Mouse (Mus musculus): ENCODE data around the gene Prkch. TPM values are rescaled to one million over a fixed set of nuclear protein-coding genes. Genes with fewer than 3 reads are reported as not detected.
A peak's percentile ranks its signal among the peaks of the same experiment; 100 is the strongest.

Prkch gene
- polyA plus RNA-seq, 1 experiment from 2014 or later = 5.6 TPM

- no peak overlapping the region for H3K4me2 ChIP-seq
- H3K4me3 ChIP-seq = no peak overlapping the region
- no peak; the same call in 1 of the 2 replicates for ATAC-seq (ENCODE audit: low FRiP score)
- H3K9me3 ChIP-seq = no peaks in the 10 kb centered on the region
- WGBS = 42% methylated on average over 6 of the region's 6 CpGs
- H3K4me1 ChIP-seq (replicated peaks) = peaks cover 21% of the 10 kb centered on the region; the same call in 1 of the 2 replicates
- H3K27ac ChIP-seq = no peak overlapping the region
- peaks cover 8% of the 10 kb centered on the region for H3K27me3 ChIP-seq
- H3K9ac ChIP-seq = 0 out of 2 replicates have a peak overlapping the region, but pooled peaks have one; percentile 8
- H3K36me3 ChIP-seq = no peaks in the 10 kb centered on the region
Measured at GRCm38 (mm10) chr12:73712122-73712521, 127.5 kb downstream of the Prkch start.

- no peak overlapping the region for H3K4me2 ChIP-seq
- peaks cover 14% of the 10 kb centered on the region for H3K27me3 ChIP-seq
- 91% methylated on average over 5 of the region's 5 CpGs for WGBS
- ATAC-seq (ENCODE audit: low FRiP score) = no peak
- H3K27ac ChIP-seq = no peak overlapping the region
- H3K9me3 ChIP-seq = no peaks in the 10 kb centered on the region
- H3K4me1 ChIP-seq (replicated peaks) = peaks cover 17% of the 10 kb centered on the region; the same call in 1 of the 2 replicates
- H3K4me3 ChIP-seq = no peak overlapping the region
- H3K36me3 ChIP-seq = no peaks in the 10 kb centered on the region
- no peak overlapping the region for H3K9ac ChIP-seq
Measured at GRCm38 (mm10) chr12:73714589-73714988, 130.0 kb downstream of the Prkch start.

- WGBS = 92% methylated on average over 2 of the region's 2 CpGs
- peak overlapping the region; percentile 61 for H3K27ac ChIP-seq
- no peak for ATAC-seq (ENCODE audit: low FRiP score)
Measured at GRCm38 (mm10) chr12:73715331-73715730, 130.7 kb downstream of the Prkch start.

GRCm38 (mm10) chr12:73715954-73716731 lies 131.5 kb downstream of the Prkch start:
- 66% methylated on average over 21 of the region's 21 CpGs for WGBS
- H3K4me2 ChIP-seq = no peak overlapping the region
- H3K4me3 ChIP-seq = no peak overlapping the region
- H3K27ac ChIP-seq = peak overlapping the region; percentile 61
- no peak overlapping the region for H3K9ac ChIP-seq
- peak; percentile 57; the same call in 1 of the 2 replicates for ATAC-seq (ENCODE audit: low FRiP score)
- 0 out of 2 replicates have a peak, but pooled peaks cover 13% of the 10 kb centered on the region for H3K27me3 ChIP-seq
- H3K9me3 ChIP-seq = no peaks in the 10 kb centered on the region
- peaks cover 17% of the 10 kb centered on the region; the same call in 1 of the 2 replicates for H3K4me1 ChIP-seq (replicated peaks)
- no peaks in the 10 kb centered on the region for H3K36me3 ChIP-seq

More at GRCm38 (mm10) chr12:73715331-73715730, 130.7 kb downstream of the Prkch start:
- Histone ChIP-seq H3K36me3 (no peaks in the 10 kb centered on the region), H3K9ac (no peak overlapping the region), H3K9me3 (no peaks in the 10 kb centered on the region), H3K4me3 (no peak overlapping the region), H3K4me2 (no peak overlapping the region), H3K27me3 (0 out of 2 replicates have a peak, but pooled peaks cover 7% of the 10 kb centered on the region), H3K4me1 (replicated peaks) (peaks cover 17% of the 10 kb centered on the region; the same call in 1 of the 2 replicates)

GRCm38 (mm10) chr12:73718036-73718435 lies 133.4 kb downstream of the Prkch start:
- ATAC-seq (ENCODE audit: low FRiP score) = no peak
- peaks cover 8% of the 10 kb centered on the region; the same call in 1 of the 2 replicates for H3K4me1 ChIP-seq (replicated peaks)
- no peaks in the 10 kb centered on the region for H3K36me3 ChIP-seq
- no peak overlapping the region for H3K4me3 ChIP-seq
- 90% methylated on average over 10 of the region's 10 CpGs for WGBS
- H3K9me3 ChIP-seq = no peaks in the 10 kb centered on the region
- H3K27ac ChIP-seq = no peak overlapping the region
- H3K9ac ChIP-seq = no peak overlapping the region
- no peak overlapping the region for H3K4me2 ChIP-seq
- H3K27me3 ChIP-seq = peaks cover 24% of the 10 kb centered on the region

- H3K27me3 ChIP-seq = peaks cover 37% of the 10 kb centered on the region
- no peak overlapping the region for H3K9ac ChIP-seq
- peaks cover 7% of the 10 kb centered on the region for H3K9me3 ChIP-seq
- no peak overlapping the region for H3K4me2 ChIP-seq
- no peak overlapping the region for H3K27ac ChIP-seq
- H3K36me3 ChIP-seq = no peaks in the 10 kb centered on the region
- peaks cover 8% of the 10 kb centered on the region; the same call in 1 of the 2 replicates for H3K4me1 ChIP-seq (replicated peaks)
- H3K4me3 ChIP-seq = no peak overlapping the region
- ATAC-seq (ENCODE audit: low FRiP score) = no peak
Measured at GRCm38 (mm10) chr12:73719816-73720215, 135.2 kb downstream of the Prkch start.

- H3K4me3 ChIP-seq = no peak overlapping the region
- 93% methylated on average over 2 of the region's 2 CpGs for WGBS
- no peak overlapping the region for H3K27ac ChIP-seq
- peaks cover 13% of the 10 kb centered on the region for H3K9me3 ChIP-seq
- H3K27me3 ChIP-seq = peaks cover 44% of the 10 kb centered on the region
- no peak for ATAC-seq (ENCODE audit: low FRiP score)
- H3K9ac ChIP-seq = no peak overlapping the region
- H3K36me3 ChIP-seq = no peaks in the 10 kb centered on the region
- H3K4me2 ChIP-seq = no peak overlapping the region
- H3K4me1 ChIP-seq (replicated peaks) = peaks cover 5% of the 10 kb centered on the region; the same call in 1 of the 2 replicates
Measured at GRCm38 (mm10) chr12:73720466-73720865, 135.9 kb downstream of the Prkch start.

- Histone ChIP-seq H3K9me3 (peaks cover 13% of the 10 kb centered on the region), H3K4me2 (no peak overlapping the region), H3K36me3 (no peaks in the 10 kb centered on the region), H3K27ac (no peak overlapping the region), H3K4me1 (replicated peaks) (no peaks in the 10 kb centered on the region), H3K9ac (no peak overlapping the region), H3K27me3 (peaks cover 60% of the 10 kb centered on the region), H3K4me3 (no peak overlapping the region)
- no peak for ATAC-seq (ENCODE audit: low FRiP score)
- WGBS = 82% methylated on average over 3 of the region's 3 CpGs
Measured at GRCm38 (mm10) chr12:73722060-73722459, 137.5 kb downstream of the Prkch start.

- WGBS = 76% methylated on average over 4 of the region's 4 CpGs
- no peak overlapping the region for H3K27ac ChIP-seq
- H3K4me2 ChIP-seq = no peak overlapping the region
- H3K4me1 ChIP-seq (replicated peaks) = no peaks in the 10 kb centered on the region
- peaks cover 69% of the 10 kb centered on the region for H3K27me3 ChIP-seq
- no peak overlapping the region for H3K4me3 ChIP-seq
- no peaks in the 10 kb centered on the region for H3K36me3 ChIP-seq
- H3K9me3 ChIP-seq = peaks cover 13% of the 10 kb centered on the region
- no peak for ATAC-seq (ENCODE audit: low FRiP score)
- no peak overlapping the region for H3K9ac ChIP-seq
Measured at GRCm38 (mm10) chr12:73723067-73723466, 138.5 kb downstream of the Prkch start.

- no peaks in the 10 kb centered on the region for H3K36me3 ChIP-seq
- no peaks in the 10 kb centered on the region for H3K4me1 ChIP-seq (replicated peaks)
- no peak overlapping the region for H3K9ac ChIP-seq
- no peak overlapping the region for H3K27ac ChIP-seq
- no peak overlapping the region for H3K4me3 ChIP-seq
- no peak overlapping the region for H3K4me2 ChIP-seq
- H3K27me3 ChIP-seq = peaks cover 71% of the 10 kb centered on the region
- 94% methylated on average over 10 of the region's 10 CpGs for WGBS
- H3K9me3 ChIP-seq = peaks cover 13% of the 10 kb centered on the region
- ATAC-seq (ENCODE audit: low FRiP score) = no peak
Measured at GRCm38 (mm10) chr12:73723887-73724286, 139.3 kb downstream of the Prkch start.

GRCm38 (mm10) chr12:73725825-73726604 lies 141.4 kb downstream of the Prkch start:
- H3K4me2 ChIP-seq = no peak overlapping the region
- H3K4me3 ChIP-seq = no peak overlapping the region
- 0 out of 2 replicates have a peak, but pooled peaks cover 3% of the 10 kb centered on the region for H3K4me1 ChIP-seq (replicated peaks)
- H3K9me3 ChIP-seq = peaks cover 13% of the 10 kb centered on the region
- H3K27ac ChIP-seq = no peak overlapping the region
- peaks cover 81% of the 10 kb centered on the region for H3K27me3 ChIP-seq
- ATAC-seq (ENCODE audit: low FRiP score) = no peak
- WGBS = 91% methylated on average over 9 of the region's 9 CpGs
- H3K36me3 ChIP-seq = no peaks in the 10 kb centered on the region
- no peak overlapping the region for H3K9ac ChIP-seq

- peaks cover 13% of the 10 kb centered on the region for H3K9me3 ChIP-seq
- H3K4me1 ChIP-seq (replicated peaks) = peaks cover 9% of the 10 kb centered on the region
- peaks cover 89% of the 10 kb centered on the region for H3K27me3 ChIP-seq
- ATAC-seq (ENCODE audit: low FRiP score) = no peak
- H3K9ac ChIP-seq = no peak overlapping the region
- WGBS = 100% methylated on average over 1 of the region's 1 CpGs
- H3K4me3 ChIP-seq = no peak overlapping the region
- no peak overlapping the region for H3K27ac ChIP-seq
- no peaks in the 10 kb centered on the region for H3K36me3 ChIP-seq
- H3K4me2 ChIP-seq = no peak overlapping the region
Measured at GRCm38 (mm10) chr12:73727046-73727445, 142.4 kb downstream of the Prkch start.

All from hindbrain, embryonic 13.5 days (tissue).